Mouse (Mus musculus): ENCODE data around the gene Bbs9. TPM values are rescaled to one million over a fixed set of nuclear protein-coding genes. Genes with fewer than 3 reads are reported as not detected.

Bbs9 gene
- polyA plus RNA-seq, 1 experiment from 2014 or later: 15.5 TPM

GRCm38 (mm10) chr9:22645844-22646390, 170.4 kb downstream of the Bbs9 start:
- no peak for ATAC-seq (ENCODE audit: insufficient number of reproducible peaks, low FRiP score, low TSS enrichment, low read depth)
- 89% methylated on average over 6 of the region's 6 CpGs for WGBS

GRCm38 (mm10) chr9:22646461-22646860, 170.9 kb downstream of the Bbs9 start:
- WGBS: 91% methylated on average over 3 of the region's 3 CpGs
- Histone ChIP-seq H3K9ac (ENCODE audit: low read length) (no peak overlapping the region), H3K27ac (replicated peaks; ENCODE audit: low read depth, low read length) (no peak overlapping the region), H3K4me3 (ENCODE audit: low read depth, low read length) (no peak overlapping the region), H3K27me3 (ENCODE audit: control insufficient read depth, insufficient read depth, low read length) (no peaks in the 10 kb centered on the region), H3K4me2 (ENCODE audit: low read depth, severe bottlenecking) (no peak overlapping the region), H3K36me3 (ENCODE audit: control insufficient read depth, insufficient read depth, low read length) (no peaks in the 10 kb centered on the region), H3K4me1 (ENCODE audit: control insufficient read depth, insufficient read depth, low read length) (no peaks in the 10 kb centered on the region), H3K9me3 (ENCODE audit: control insufficient read depth, low read length) (no peaks in the 10 kb centered on the region)
- ATAC-seq (ENCODE audit: insufficient number of reproducible peaks, low FRiP score, low TSS enrichment, low read depth) (no peak), DNase-seq (ENCODE audit: low spot score) (no peak)

More at GRCm38 (mm10) chr9:22645844-22646390, 170.4 kb downstream of the Bbs9 start:
- Histone ChIP-seq H3K4me2 (ENCODE audit: low read depth, severe bottlenecking) (no peak overlapping the region), H3K9ac (ENCODE audit: low read length) (no peak overlapping the region), H3K9me3 (ENCODE audit: control insufficient read depth, low read length) (no peaks in the 10 kb centered on the region), H3K4me3 (ENCODE audit: low read depth, low read length) (no peak overlapping the region), H3K36me3 (ENCODE audit: control insufficient read depth, insufficient read depth, low read length) (no peaks in the 10 kb centered on the region), H3K4me1 (ENCODE audit: control insufficient read depth, insufficient read depth, low read length) (0 out of 2 replicates have a peak, but pooled peaks cover 4% of the 10 kb centered on the region), H3K27ac (replicated peaks; ENCODE audit: low read depth, low read length) (no peak overlapping the region), H3K27me3 (ENCODE audit: control insufficient read depth, insufficient read depth, low read length) (no peaks in the 10 kb centered on the region)
- no peak for DNase-seq (ENCODE audit: low spot score)

GRCm38 (mm10) chr9:22648163-22648562, 172.6 kb downstream of the Bbs9 start:
- no peak overlapping the region for H3K4me3 ChIP-seq (ENCODE audit: low read depth, low read length)
- no peaks in the 10 kb centered on the region for H3K4me1 ChIP-seq (ENCODE audit: control insufficient read depth, insufficient read depth, low read length)
- no peaks in the 10 kb centered on the region for H3K36me3 ChIP-seq (ENCODE audit: control insufficient read depth, insufficient read depth, low read length)
- no peak for DNase-seq (ENCODE audit: low spot score)
- no peak for ATAC-seq (ENCODE audit: insufficient number of reproducible peaks, low FRiP score, low TSS enrichment, low read depth)
- H3K27ac ChIP-seq (replicated peaks; ENCODE audit: low read depth, low read length): no peak overlapping the region
- no peaks in the 10 kb centered on the region for H3K9me3 ChIP-seq (ENCODE audit: control insufficient read depth, low read length)
- whole genome bisulfite sequencing: 98% methylated on average over 3 of the region's 3 CpGs
- no peaks in the 10 kb centered on the region for H3K27me3 ChIP-seq (ENCODE audit: control insufficient read depth, insufficient read depth, low read length)
- no peak overlapping the region for H3K9ac ChIP-seq (ENCODE audit: low read length)
- H3K4me2 ChIP-seq (ENCODE audit: low read depth, severe bottlenecking): no peak overlapping the region

GRCm38 (mm10) chr9:22649606-22650005, 174.1 kb downstream of the Bbs9 start:
- WGBS: 83% methylated on average over 10 of the region's 10 CpGs
- ATAC-seq (ENCODE audit: insufficient number of reproducible peaks, low FRiP score, low TSS enrichment, low read depth) (no peak), DNase-seq (ENCODE audit: low spot score) (no peak)
- no peaks in the 10 kb centered on the region for H3K4me1 ChIP-seq (ENCODE audit: control insufficient read depth, insufficient read depth, low read length)
- H3K4me2 ChIP-seq (ENCODE audit: low read depth, severe bottlenecking): no peak overlapping the region
- no peaks in the 10 kb centered on the region for H3K27me3 ChIP-seq (ENCODE audit: control insufficient read depth, insufficient read depth, low read length)
- H3K36me3 ChIP-seq (ENCODE audit: control insufficient read depth, insufficient read depth, low read length): no peaks in the 10 kb centered on the region
- H3K4me3 ChIP-seq (ENCODE audit: low read depth, low read length): no peak overlapping the region
- H3K27ac ChIP-seq (replicated peaks; ENCODE audit: low read depth, low read length): no peak overlapping the region
- H3K9ac ChIP-seq (ENCODE audit: low read length): no peak overlapping the region
- no peaks in the 10 kb centered on the region for H3K9me3 ChIP-seq (ENCODE audit: control insufficient read depth, low read length)

- no peaks in the 10 kb centered on the region for H3K36me3 ChIP-seq (ENCODE audit: control insufficient read depth, insufficient read depth, low read length)
- H3K4me3 ChIP-seq (ENCODE audit: low read depth, low read length): no peak overlapping the region
- no peak overlapping the region for H3K4me2 ChIP-seq (ENCODE audit: low read depth, severe bottlenecking)
- H3K27ac ChIP-seq (replicated peaks; ENCODE audit: low read depth, low read length): no peak overlapping the region
- H3K4me1 ChIP-seq (ENCODE audit: control insufficient read depth, insufficient read depth, low read length): no peaks in the 10 kb centered on the region
- H3K27me3 ChIP-seq (ENCODE audit: control insufficient read depth, insufficient read depth, low read length): no peaks in the 10 kb centered on the region
- H3K9ac ChIP-seq (ENCODE audit: low read length): no peak overlapping the region
- ATAC-seq (ENCODE audit: insufficient number of reproducible peaks, low FRiP score, low TSS enrichment, low read depth) (no peak), DNase-seq (ENCODE audit: low spot score) (no peak)
- WGBS: 100% methylated on average over 1 of the region's 1 CpGs
- no peaks in the 10 kb centered on the region for H3K9me3 ChIP-seq (ENCODE audit: control insufficient read depth, low read length)
These were observed 175.3 kb downstream of the Bbs9 start for GRCm38 (mm10) chr9:22650781-22651180.

GRCm38 (mm10) chr9:22651619-22652018, 176.1 kb downstream of the Bbs9 start:
- 93% methylated on average over 3 of the region's 3 CpGs for WGBS
- Histone ChIP-seq H3K27me3 (ENCODE audit: control insufficient read depth, insufficient read depth, low read length) (no peaks in the 10 kb centered on the region), H3K36me3 (ENCODE audit: control insufficient read depth, insufficient read depth, low read length) (no peaks in the 10 kb centered on the region), H3K9me3 (ENCODE audit: control insufficient read depth, low read length) (no peaks in the 10 kb centered on the region), H3K27ac (replicated peaks; ENCODE audit: low read depth, low read length) (no peak overlapping the region), H3K4me1 (ENCODE audit: control insufficient read depth, insufficient read depth, low read length) (no peaks in the 10 kb centered on the region), H3K4me2 (ENCODE audit: low read depth, severe bottlenecking) (no peak overlapping the region), H3K4me3 (ENCODE audit: low read depth, low read length) (no peak overlapping the region), H3K9ac (ENCODE audit: low read length) (no peak overlapping the region)
- DNase-seq (ENCODE audit: low spot score) (no peak), ATAC-seq (ENCODE audit: insufficient number of reproducible peaks, low FRiP score, low TSS enrichment, low read depth) (no peak)

- Histone ChIP-seq H3K4me2 (ENCODE audit: low read depth, severe bottlenecking) (no peak overlapping the region), H3K9ac (ENCODE audit: low read length) (no peak overlapping the region), H3K27me3 (ENCODE audit: control insufficient read depth, insufficient read depth, low read length) (no peaks in the 10 kb centered on the region), H3K4me1 (ENCODE audit: control insufficient read depth, insufficient read depth, low read length) (no peaks in the 10 kb centered on the region), H3K36me3 (ENCODE audit: control insufficient read depth, insufficient read depth, low read length) (no peaks in the 10 kb centered on the region), H3K9me3 (ENCODE audit: control insufficient read depth, low read length) (no peaks in the 10 kb centered on the region), H3K27ac (replicated peaks; ENCODE audit: low read depth, low read length) (no peak overlapping the region), H3K4me3 (ENCODE audit: low read depth, low read length) (no peak overlapping the region)
- 83% methylated on average over 11 of the region's 11 CpGs for WGBS
- ATAC-seq (ENCODE audit: insufficient number of reproducible peaks, low FRiP score, low TSS enrichment, low read depth) (no peak), DNase-seq (ENCODE audit: low spot score) (no peak)
These were observed 179.3 kb downstream of the Bbs9 start for GRCm38 (mm10) chr9:22654726-22655393.

GRCm38 (mm10) chr9:22657216-22657615, 181.7 kb downstream of the Bbs9 start:
- no peak for ATAC-seq (ENCODE audit: insufficient number of reproducible peaks, low FRiP score, low TSS enrichment, low read depth)
- WGBS: 88% methylated on average over 5 of the region's 5 CpGs
- Histone ChIP-seq H3K4me3 (ENCODE audit: low read depth, low read length) (no peak overlapping the region), H3K4me2 (ENCODE audit: low read depth, severe bottlenecking) (no peak overlapping the region), H3K4me1 (ENCODE audit: control insufficient read depth, insufficient read depth, low read length) (no peaks in the 10 kb centered on the region), H3K36me3 (ENCODE audit: control insufficient read depth, insufficient read depth, low read length) (no peaks in the 10 kb centered on the region), H3K27me3 (ENCODE audit: control insufficient read depth, insufficient read depth, low read length) (no peaks in the 10 kb centered on the region), H3K9me3 (ENCODE audit: control insufficient read depth, low read length) (no peaks in the 10 kb centered on the region), H3K27ac (replicated peaks; ENCODE audit: low read depth, low read length) (no peak overlapping the region), H3K9ac (ENCODE audit: low read length) (no peak overlapping the region)
- DNase-seq (ENCODE audit: low spot score): no peak

- H3K4me3 ChIP-seq (ENCODE audit: low read depth, low read length): no peak overlapping the region
- 86% methylated on average over 8 of the region's 8 CpGs for WGBS
- H3K27ac ChIP-seq (replicated peaks; ENCODE audit: low read depth, low read length): no peak overlapping the region
- no peaks in the 10 kb centered on the region for H3K4me1 ChIP-seq (ENCODE audit: control insufficient read depth, insufficient read depth, low read length)
- no peak overlapping the region for H3K9ac ChIP-seq (ENCODE audit: low read length)
- no peaks in the 10 kb centered on the region for H3K36me3 ChIP-seq (ENCODE audit: control insufficient read depth, insufficient read depth, low read length)
- no peaks in the 10 kb centered on the region for H3K27me3 ChIP-seq (ENCODE audit: control insufficient read depth, insufficient read depth, low read length)
- no peak overlapping the region for H3K4me2 ChIP-seq (ENCODE audit: low read depth, severe bottlenecking)
- H3K9me3 ChIP-seq (ENCODE audit: control insufficient read depth, low read length): no peaks in the 10 kb centered on the region
- ATAC-seq (ENCODE audit: insufficient number of reproducible peaks, low FRiP score, low TSS enrichment, low read depth) (no peak), DNase-seq (ENCODE audit: low spot score) (no peak)
These were observed 189.6 kb downstream of the Bbs9 start for GRCm38 (mm10) chr9:22665155-22665554.

Measured in limb, embryonic 11.5 days (tissue).